Mouse (Mus musculus): ENCODE measurements around the gene Tmem213. TPM values are rescaled to one million over a fixed set of nuclear protein-coding genes. Genes with fewer than 3 reads are reported as not detected.

Tmem213 gene
- polyA plus RNA-seq, 2 experiments, result not detected

- WGBS (ENCODE audit: insufficient replicate concordance), result 71% methylated on average over 14 of the region's 14 CpGs
Observed at GRCm38 (mm10) chr6:38128115-38128514, 19.1 kb downstream of the Tmem213 start.

GRCm38 (mm10) chr6:38129883-38130282 lies 20.8 kb downstream of the Tmem213 start:
- Histone ChIP-seq H3K27ac (no peak overlapping the region), H3K4me2 (ENCODE audit: low read depth) (no peak overlapping the region), H3K9ac (replicated peaks) (no peak overlapping the region), H3K4me3 (ENCODE audit: insufficient read depth in 1 of 2, low read depth in 2 of 2, low read length in 2 of 2) (no peak overlapping the region), H3K36me3 (replicated peaks; ENCODE audit: control insufficient read depth, insufficient read depth, low read depth) (no peaks in the 10 kb centered on the region), H3K4me1 (replicated peaks; ENCODE audit: control insufficient read depth in 2 of 2, insufficient read depth in 2 of 2, low read length in 1 of 2) (no peaks in the 10 kb centered on the region), H3K27me3 (ENCODE audit: control insufficient read depth, insufficient read depth, low read length) (no peaks in the 10 kb centered on the region), H3K9me3 (ENCODE audit: control insufficient read depth, low read length) (no peaks in the 10 kb centered on the region)
- TF ChIP-seq CTCF (IDR thresholded peaks at IDR 0.05; ENCODE audit: low read depth), result peak; percentile 42; the same call in 1 of the 2 replicates
- TF ChIP-seq EP300 (IDR thresholded peaks at IDR 0.05; ENCODE audit: low read depth), result no peak
- DNase-seq (ENCODE audit: low read depth in 3 of 3, low spot score in 3 of 3) (no peak), ATAC-seq (ENCODE audit: insufficient read depth) (no peak)
- WGBS (ENCODE audit: insufficient replicate concordance), result 76% methylated on average over 5 of the region's 5 CpGs

More at GRCm38 (mm10) chr6:38128115-38128514, 19.1 kb downstream of the Tmem213 start:
- Histone ChIP-seq H3K27me3 (ENCODE audit: control insufficient read depth, insufficient read depth, low read length) (no peaks in the 10 kb centered on the region), H3K4me2 (ENCODE audit: low read depth) (no peak overlapping the region), H3K4me3 (ENCODE audit: insufficient read depth in 1 of 2, low read depth in 2 of 2, low read length in 2 of 2) (no peak overlapping the region), H3K9me3 (ENCODE audit: control insufficient read depth, low read length) (no peaks in the 10 kb centered on the region), H3K9ac (replicated peaks) (no peak overlapping the region), H3K4me1 (replicated peaks; ENCODE audit: control insufficient read depth in 2 of 2, insufficient read depth in 2 of 2, low read length in 1 of 2) (no peaks in the 10 kb centered on the region), H3K27ac (no peak overlapping the region), H3K36me3 (replicated peaks; ENCODE audit: control insufficient read depth, insufficient read depth, low read depth) (no peaks in the 10 kb centered on the region)
- ATAC-seq (ENCODE audit: insufficient read depth) (no peak), DNase-seq (ENCODE audit: low read depth in 3 of 3, low spot score in 3 of 3) (no peak)
- TF ChIP-seq CTCF (IDR thresholded peaks at IDR 0.05; ENCODE audit: low read depth), result no peak
- TF ChIP-seq EP300 (IDR thresholded peaks at IDR 0.05; ENCODE audit: low read depth), result no peak

GRCm38 (mm10) chr6:38131801-38132231 lies 22.8 kb downstream of the Tmem213 start:
- no peak overlapping the region for H3K4me3 ChIP-seq (ENCODE audit: insufficient read depth in 1 of 2, low read depth in 2 of 2, low read length in 2 of 2)
- WGBS (ENCODE audit: insufficient replicate concordance), result 59% methylated on average over 4 of the region's 4 CpGs
- TF ChIP-seq EP300 (IDR thresholded peaks at IDR 0.05; ENCODE audit: low read depth) (no peak), CTCF (IDR thresholded peaks at IDR 0.05; ENCODE audit: low read depth) (no peak)
- DNase-seq (ENCODE audit: low read depth in 3 of 3, low spot score in 3 of 3) (no peak), ATAC-seq (ENCODE audit: insufficient read depth) (no peak)
- H3K9ac ChIP-seq (replicated peaks), result no peak overlapping the region
- H3K9me3 ChIP-seq (ENCODE audit: control insufficient read depth, low read length), result no peaks in the 10 kb centered on the region
- H3K4me1 ChIP-seq (replicated peaks; ENCODE audit: control insufficient read depth in 2 of 2, insufficient read depth in 2 of 2, low read length in 1 of 2), result no peaks in the 10 kb centered on the region
- no peak overlapping the region for H3K27ac ChIP-seq
- no peaks in the 10 kb centered on the region for H3K27me3 ChIP-seq (ENCODE audit: control insufficient read depth, insufficient read depth, low read length)
- no peak overlapping the region for H3K4me2 ChIP-seq (ENCODE audit: low read depth)
- no peaks in the 10 kb centered on the region for H3K36me3 ChIP-seq (replicated peaks; ENCODE audit: control insufficient read depth, insufficient read depth, low read depth)

- 64% methylated on average over 8 of the region's 8 CpGs for WGBS (ENCODE audit: insufficient replicate concordance)
- Histone ChIP-seq H3K4me2 (ENCODE audit: low read depth) (no peak overlapping the region), H3K27ac (no peak overlapping the region), H3K4me1 (replicated peaks; ENCODE audit: control insufficient read depth in 2 of 2, insufficient read depth in 2 of 2, low read length in 1 of 2) (no peaks in the 10 kb centered on the region), H3K9me3 (ENCODE audit: control insufficient read depth, low read length) (no peaks in the 10 kb centered on the region), H3K36me3 (replicated peaks; ENCODE audit: control insufficient read depth, insufficient read depth, low read depth) (no peaks in the 10 kb centered on the region), H3K4me3 (ENCODE audit: insufficient read depth in 1 of 2, low read depth in 2 of 2, low read length in 2 of 2) (no peak overlapping the region), H3K27me3 (ENCODE audit: control insufficient read depth, insufficient read depth, low read length) (no peaks in the 10 kb centered on the region), H3K9ac (replicated peaks) (no peak overlapping the region)
- no peak for TF ChIP-seq EP300 (IDR thresholded peaks at IDR 0.05; ENCODE audit: low read depth)
- no peak for TF ChIP-seq CTCF (IDR thresholded peaks at IDR 0.05; ENCODE audit: low read depth)
- no peak for DNase-seq (ENCODE audit: low read depth in 3 of 3, low spot score in 3 of 3)
- ATAC-seq (ENCODE audit: insufficient read depth), result no peak
Observed at GRCm38 (mm10) chr6:38134806-38135559, 25.9 kb downstream of the Tmem213 start.

- Histone ChIP-seq H3K36me3 (replicated peaks; ENCODE audit: control insufficient read depth, insufficient read depth, low read depth) (no peaks in the 10 kb centered on the region), H3K27me3 (ENCODE audit: control insufficient read depth, insufficient read depth, low read length) (no peaks in the 10 kb centered on the region), H3K9me3 (ENCODE audit: control insufficient read depth, low read length) (no peaks in the 10 kb centered on the region), H3K4me2 (ENCODE audit: low read depth) (no peak overlapping the region), H3K27ac (no peak overlapping the region), H3K9ac (replicated peaks) (no peak overlapping the region), H3K4me3 (ENCODE audit: insufficient read depth in 1 of 2, low read depth in 2 of 2, low read length in 2 of 2) (no peak overlapping the region), H3K4me1 (replicated peaks; ENCODE audit: control insufficient read depth in 2 of 2, insufficient read depth in 2 of 2, low read length in 1 of 2) (peaks cover 0 to 4% of the 10 kb centered on the region in 2 experiments; a peak in 2 of 4 replicates)
- ATAC-seq (ENCODE audit: insufficient read depth) (no peak), DNase-seq (ENCODE audit: low read depth in 3 of 3, low spot score in 3 of 3) (no peak)
- WGBS (ENCODE audit: insufficient replicate concordance), result 62% methylated on average over 3 of the region's 3 CpGs
- TF ChIP-seq CTCF (IDR thresholded peaks at IDR 0.05; ENCODE audit: low read depth) (no peak), EP300 (IDR thresholded peaks at IDR 0.05; ENCODE audit: low read depth) (no peak)
Observed at GRCm38 (mm10) chr6:38139086-38139485, 30.0 kb downstream of the Tmem213 start.
